Mouse (Mus musculus) stomach, embryonic 14.5 days (tissue): ENCODE measurements around the gene Gm5485. TPM values are rescaled to one million over a fixed set of nuclear protein-coding genes. Genes with fewer than 3 reads are reported as not detected.

ENCODE experiments used
- ATAC-seq: fragments of 200-750 bp; cut with Nextera tagmentation; 2 replicates; pipeline ENCODE4 v1.8.0; 2017; ENCODE audit warnings: low read depth, moderate TSS enrichment; ENCODE audit not compliant: insufficient number of reproducible peaks, insufficient read depth, low FRiP score
- H3K27ac ChIP-seq: fragments of 300-500 bp; sonication (generic); 2 replicates; pipeline ENCODE4 v1.5.1; 2014; ENCODE audit warnings: mild to moderate bottlenecking, low read length, moderate library complexity, mixed read lengths
- H3K27me3 ChIP-seq: fragments of 300-500 bp; sonication (generic); 2 replicates; pipeline ENCODE4 v1.6.1; 2014; ENCODE audit warnings: low read length, control low read depth, mixed read lengths; ENCODE audit not compliant: control insufficient read depth, insufficient read depth
- H3K36me3 ChIP-seq: fragments of 300-500 bp; sonication (generic); 2 replicates; pipeline ENCODE4 v1.6.1; 2014; ENCODE audit warnings: mild to moderate bottlenecking, control low read depth, low read length, moderate library complexity, mixed read lengths; ENCODE audit not compliant: control insufficient read depth, insufficient read depth
- H3K4me1 ChIP-seq: fragments of 300-500 bp; sonication (generic); 2 replicates; pipeline ENCODE4 v1.6.1; 2014; ENCODE audit warnings: low read length, control low read depth, mixed read lengths; ENCODE audit not compliant: control insufficient read depth, insufficient read depth
- H3K4me2 ChIP-seq: fragments of 300-500 bp; sonication (generic); replicated peaks from 2 replicates; pipeline ENCODE4 v1.6.1; 2014; ENCODE audit warnings: low read depth, low read length, control low read depth
- H3K4me3 ChIP-seq: fragments of 300-500 bp; sonication (generic); 2 replicates; pipeline ENCODE4 v1.5.1; 2014; ENCODE audit warnings: low read depth, low read length, control low read depth
- H3K9ac ChIP-seq: fragments of 300-500 bp; sonication (generic); replicated peaks from 2 replicates; pipeline ENCODE4 v1.6.1; 2014; ENCODE audit warnings: low read depth, mild to moderate bottlenecking, control low read depth, low read length, moderate library complexity, mixed read lengths
- H3K9me3 ChIP-seq: fragments of 300-500 bp; sonication (generic); 2 replicates; pipeline ENCODE4 v1.6.1; 2016; ENCODE audit warnings: low read depth, low read length, control low read depth; ENCODE audit not compliant: control insufficient read depth
- WGBS: fragments of 180-500 bp; shearing (Covaris S2); extraction: QIAGEN DNeasy Blood & Tissue Kit; methylation state at CpG from one replicate; pipeline ENCODE4 v1.1.7; 2014; 5-methylcytosine and 5-hydroxymethylcytosine counted together
- polyA plus RNA-seq: library from polyadenylated mRNA; unstranded; fragments of >200 nt; fragmentation: Nextera tagmentation; extraction: Ambion mirVana; gene quantifications from 2 replicates; pipeline ENCODE4 v1.2.1, GENCODE M21; 2014

Gene Gm5485
- polyA plus RNA-seq, 1 experiment from 2014 or later = not detected

DNA sequence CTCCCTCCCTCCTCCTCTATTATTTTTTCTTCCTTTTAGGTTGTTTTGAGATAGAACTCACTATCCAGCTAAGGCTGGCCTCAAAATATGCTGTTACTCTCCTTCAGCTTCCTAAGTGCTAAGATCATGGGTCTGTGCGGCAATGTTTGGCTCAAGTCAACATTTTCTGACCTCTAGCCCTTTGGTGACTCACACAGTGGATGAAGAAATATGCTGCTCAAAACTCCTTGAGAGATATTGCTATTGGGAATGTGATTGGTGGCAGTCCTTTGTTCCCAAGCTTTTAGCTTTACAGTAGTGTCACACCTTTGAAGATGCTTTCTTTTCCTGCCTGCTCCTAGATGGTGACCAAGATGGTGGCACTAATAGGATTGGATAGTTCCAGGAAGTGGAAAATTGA, 55.8 kb downstream of the Gm5485 start:
- Histone ChIP-seq H3K27ac (no peak overlapping the region), H3K9me3 (no peaks in the 10 kb centered on the region), H3K27me3 (no peaks in the 10 kb centered on the region), H3K36me3 (no peaks in the 10 kb centered on the region), H3K9ac (no peak overlapping the region), H3K4me3 (no peak overlapping the region), H3K4me2 (no peak overlapping the region), H3K4me1 (no peaks in the 10 kb centered on the region)
- ATAC-seq = no peak
- WGBS = 71% methylated on average over 1 of the region's 1 CpGs

- WGBS = 80% methylated on average over 5 of the region's 5 CpGs
- no peaks in the 10 kb centered on the region for H3K4me1 ChIP-seq
- H3K9ac ChIP-seq = no peak overlapping the region
- no peaks in the 10 kb centered on the region for H3K36me3 ChIP-seq
- H3K4me2 ChIP-seq = no peak overlapping the region
- no peak overlapping the region for H3K4me3 ChIP-seq
- no peaks in the 10 kb centered on the region for H3K9me3 ChIP-seq
- no peaks in the 10 kb centered on the region for H3K27me3 ChIP-seq
- no peak for ATAC-seq
- H3K27ac ChIP-seq = no peak overlapping the region
Observed at GRCm38 (mm10) chr16:48355716-48356115, 56.5 kb downstream of the Gm5485 start.

Other genes starting within 250 kb of the Gm5485 start
- gene Dppa4, start 128.7 kb downstream of the Gm5485 start, polyA plus RNA-seq = not detected in 2 replicates
- not detected in 2 replicates for gene Dppa2, start 108.5 kb downstream of the Gm5485 start, polyA plus RNA-seq
- gene Morc1, start 18.8 kb upstream of the Gm5485 start, polyA plus RNA-seq = 0.10 and 0.27 TPM in 2 replicates